Mouse (Mus musculus) heart, adult 2 months (tissue): ENCODE data around the gene Unc13a.

ENCODE experiments used
- CTCF ChIP-seq: fragments of 200-600 bp; IDR thresholded peaks from 2 replicates; pipeline ENCODE4 v1.8.1; 2022; ENCODE audit warnings: antibody characterized with exemption, mild to moderate bottlenecking, moderate library complexity
- EP300 ChIP-seq: fragments of 200-500 bp; IDR thresholded peaks from 2 replicates; pipeline ENCODE4 v1.6.1; 2011; ENCODE audit warnings: low read depth, low read length, control low read depth; ENCODE audit not compliant: insufficient read depth
- POLR2A ChIP-seq: fragments of 200-500 bp; IDR thresholded peaks from 2 replicates; pipeline ENCODE4 v1.6.1; 2011; ENCODE audit warnings: mild to moderate bottlenecking, low read depth, low read length, control low read depth; ENCODE audit not compliant: insufficient read depth

DNA sequence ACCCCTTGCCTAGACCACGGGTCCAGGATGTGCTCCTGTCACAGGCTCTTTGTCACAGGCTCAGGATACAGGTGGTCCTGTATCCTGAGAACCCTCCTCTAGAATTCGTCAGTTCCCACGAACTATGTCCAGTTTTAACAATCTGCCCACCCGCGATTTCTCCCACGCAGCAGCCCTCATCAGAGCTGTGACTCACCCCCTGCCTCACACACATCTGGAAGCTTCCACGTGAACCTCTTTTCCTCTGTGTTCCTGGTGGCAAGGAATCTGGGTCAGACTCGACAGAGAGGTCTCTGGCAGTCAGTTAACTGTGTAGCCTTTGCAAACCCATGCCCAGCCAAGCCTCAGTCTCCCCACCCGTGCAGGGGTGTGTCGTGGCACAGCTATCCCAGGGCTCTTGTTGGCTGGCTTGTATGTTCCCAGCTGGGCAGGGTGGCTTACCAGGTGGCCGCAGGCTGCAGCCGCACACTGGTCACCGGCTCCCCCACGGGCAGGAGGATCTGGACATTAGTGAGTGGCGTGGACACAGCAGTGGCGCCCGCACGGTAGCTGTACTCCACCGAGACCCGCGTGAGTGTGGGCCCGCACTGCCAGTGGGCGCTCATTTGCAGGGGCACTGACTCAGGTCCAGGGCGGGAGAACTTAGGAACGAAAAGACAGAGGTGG lies 37.7 kb upstream of the Unc13a start:
- TF ChIP-seq CTCF (no peak), EP300 (no peak), POLR2A (no peak)
